12 mouse cellular contexts compared by ENCODE assay signal in the genomic region with DNA sequence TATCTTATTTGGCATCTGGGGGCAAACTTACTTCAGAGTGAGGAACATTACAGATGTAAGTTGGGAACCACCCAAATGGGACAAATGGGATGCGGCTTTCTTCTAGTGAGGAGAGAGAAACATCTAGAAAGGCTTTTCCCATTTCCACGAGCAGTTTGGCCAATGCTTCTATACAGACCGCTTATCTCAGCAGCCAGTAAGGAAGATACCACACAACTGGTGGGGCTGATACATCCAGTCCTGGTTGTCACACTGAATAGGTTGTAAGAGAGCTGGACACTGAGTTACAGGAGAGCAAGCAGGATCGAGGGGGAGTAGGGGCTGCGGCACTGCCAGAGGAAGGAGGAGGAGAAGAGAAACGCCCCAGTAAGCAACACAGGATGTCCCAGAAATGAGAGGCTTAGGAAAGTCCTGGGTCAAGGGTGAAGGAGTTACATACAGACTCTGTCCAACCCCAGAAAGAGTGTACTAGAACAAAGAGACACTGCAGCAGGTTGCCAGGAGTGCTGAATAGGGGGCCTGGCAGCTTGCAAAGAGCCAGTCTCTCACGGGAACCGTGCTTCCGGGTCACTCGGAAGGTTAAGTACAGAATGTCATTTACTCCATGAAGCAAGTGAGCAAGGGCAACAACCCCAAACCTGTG.
A peak's percentile ranks its signal among the peaks of the same experiment; 100 is the strongest.
DNase-seq lines count a peak whose midpoint lies in the region; ATAC-seq lines count a peak whose summit lies in the region.
"Had no signal": no experiment of that assay in that cellular context is flagged by ENCODE, and none has a peak within 500 bp of the region (broad histone marks: within the 10 kb centered on the region; RNA-seq: fewer than 3 reads in every experiment).

No protein-coding gene starts in this region.

- H3K4me3 ChIP-seq in hindbrain, embryonic 10.5 days, result peak overlapping the region; percentile 1; the same call in 1 of the 2 replicates
- H3K4me3 ChIP-seq in hindbrain, embryonic 14.5 days (replicated peaks; ENCODE audit: low read length), result no peak overlapping the region
- H3K4me3 ChIP-seq in embryonic facial prominence, embryonic 14.5 days (ENCODE audit: low read depth, low read length), result no peak overlapping the region
- H3K4me3 ChIP-seq in liver, embryonic 12.5 days, result no peak overlapping the region

- no peaks in the 10 kb centered on the region for H3K27me3 ChIP-seq in hindbrain, embryonic 10.5 days (ENCODE audit: insufficient read depth, poor library complexity, severe bottlenecking)
- no peaks in the 10 kb centered on the region for H3K27me3 ChIP-seq in hindbrain, embryonic 14.5 days (ENCODE audit: control insufficient read depth, insufficient read depth, low read length)
- no peaks in the 10 kb centered on the region for H3K27me3 ChIP-seq in embryonic facial prominence, embryonic 14.5 days (replicated peaks; ENCODE audit: control insufficient read depth, insufficient read depth, low read length)
- H3K27me3 ChIP-seq in liver, embryonic 12.5 days (replicated peaks), result no peaks in the 10 kb centered on the region

- H3K9ac ChIP-seq in hindbrain, embryonic 14.5 days, result no peak overlapping the region
- peak overlapping the region; percentile 2; the same call in 1 of the 2 replicates for H3K9ac ChIP-seq in embryonic facial prominence, embryonic 14.5 days (ENCODE audit: low read depth, low read length)
- H3K9ac ChIP-seq in liver, embryonic 12.5 days, result peak overlapping the region; percentile 37

- peaks cover 59% of the 10 kb centered on the region for H3K4me1 ChIP-seq in hindbrain, embryonic 10.5 days (replicated peaks)
- H3K4me1 ChIP-seq in hindbrain, embryonic 14.5 days (replicated peaks; ENCODE audit: control insufficient read depth, insufficient read depth, low read length), result peaks cover 14% of the 10 kb centered on the region
- H3K4me1 ChIP-seq in embryonic facial prominence, embryonic 14.5 days (ENCODE audit: control insufficient read depth, insufficient read depth, low read length), result peaks cover 49% of the 10 kb centered on the region
- H3K4me1 ChIP-seq in liver, embryonic 12.5 days, result peaks cover 55% of the 10 kb centered on the region

- peak; percentile 66 for DNase-seq in hindbrain, embryonic 10.5 days (ENCODE audit: low spot score)
- DNase-seq in hindbrain, embryonic 14.5 days (ENCODE audit: low spot score), result no peak
- peak; percentile 47 for DNase-seq in c-Kit-positive CD71-positive TER-119-positive erythroid progenitor cells, embryonic 14.5 days (ENCODE audit: low spot score)
- no peak for DNase-seq in embryonic facial prominence, embryonic 14.5 days (ENCODE audit: low spot score)
- no peak for DNase-seq in cerebellum, postnatal 25 days
- DNase-seq in lung, postnatal 14 days, result no peak
- DNase-seq: adrenal gland, adult 8-10 months; cerebellum, postnatal 10 days; gastrocnemius, postnatal 14 days; lung, postnatal 36 days had no signal

- H3K4me2 ChIP-seq in hindbrain, embryonic 14.5 days (replicated peaks), result no peak overlapping the region
- H3K4me2 ChIP-seq in embryonic facial prominence, embryonic 14.5 days (ENCODE audit: low read depth, low read length), result no peak overlapping the region
- H3K4me2 ChIP-seq in liver, embryonic 12.5 days, result peak overlapping the region; percentile 51

- no peaks in the 10 kb centered on the region for H3K9me3 ChIP-seq in hindbrain, embryonic 10.5 days
- H3K9me3 ChIP-seq in hindbrain, embryonic 14.5 days (ENCODE audit: control insufficient read depth, low read length), result no peaks in the 10 kb centered on the region
- H3K9me3 ChIP-seq in embryonic facial prominence, embryonic 14.5 days (ENCODE audit: control insufficient read depth, low read length), result no peaks in the 10 kb centered on the region
- no peaks in the 10 kb centered on the region for H3K9me3 ChIP-seq in liver, embryonic 12.5 days (replicated peaks)

- 30% methylated on average over 10 of the region's 10 CpGs for WGBS in hindbrain, embryonic 10.5 days
- 24% methylated on average over 10 of the region's 10 CpGs for WGBS in hindbrain, embryonic 14.5 days
- WGBS in embryonic facial prominence, embryonic 14.5 days, result 58% methylated on average over 10 of the region's 10 CpGs
- 30% methylated on average over 10 of the region's 10 CpGs for WGBS in liver, embryonic 12.5 days (ENCODE audit: insufficient replicate concordance)

- no peak for ATAC-seq in hindbrain, embryonic 14.5 days (ENCODE audit: low FRiP score)
- ATAC-seq in embryonic facial prominence, embryonic 14.5 days (ENCODE audit: low read depth), result no peak
- ATAC-seq in liver, embryonic 12.5 days, result peak; percentile 81
- no peak for ATAC-seq in frontal cortex, adult (ENCODE audit: low TSS enrichment)

- H3K36me3 ChIP-seq in hindbrain, embryonic 10.5 days, result peaks cover 10% of the 10 kb centered on the region
- H3K36me3 ChIP-seq in hindbrain, embryonic 14.5 days (replicated peaks; ENCODE audit: control insufficient read depth, insufficient read depth), result no peaks in the 10 kb centered on the region
- no peaks in the 10 kb centered on the region for H3K36me3 ChIP-seq in embryonic facial prominence, embryonic 14.5 days (ENCODE audit: control insufficient read depth, insufficient read depth, low read length)
- H3K36me3 ChIP-seq in liver, embryonic 12.5 days, result no peaks in the 10 kb centered on the region

- H3K27ac ChIP-seq in hindbrain, embryonic 10.5 days, result peak overlapping the region; percentile 79
- H3K27ac ChIP-seq in hindbrain, embryonic 14.5 days, result no peak overlapping the region
- H3K27ac ChIP-seq in embryonic facial prominence, embryonic 14.5 days (replicated peaks; ENCODE audit: low read depth, low read length), result no peak overlapping the region
- H3K27ac ChIP-seq in liver, embryonic 12.5 days, result peak overlapping the region; percentile 74

Comparison
In these comparisons a context has a peak if more than half of its experiments do, and no peak if none do; other contexts are left out.
1. DNase-seq: peak in hindbrain, embryonic 10.5 days (single experiment) and c-Kit-positive CD71-positive TER-119-positive erythroid progenitor cells, embryonic 14.5 days (single experiment); none in hindbrain, embryonic 14.5 days (single experiment), embryonic facial prominence, embryonic 14.5 days (single experiment), cerebellum, postnatal 25 days (0 of 2) and lung, postnatal 14 days (single experiment).
2. H3K27ac ChIP-seq: peak in hindbrain, embryonic 10.5 days (single experiment) and liver, embryonic 12.5 days (single experiment); none in hindbrain, embryonic 14.5 days (single experiment) and embryonic facial prominence, embryonic 14.5 days (single experiment).